Mouse (Mus musculus) cerebellum, adult 18-20 months (tissue): ENCODE results near the gene Mdm2.

Experiments used
- DNase-seq, 2 experiments: peaks; one replicate each; pipeline ENCODE4 v3.0.0; 2021

Gene Mdm2

DNA sequence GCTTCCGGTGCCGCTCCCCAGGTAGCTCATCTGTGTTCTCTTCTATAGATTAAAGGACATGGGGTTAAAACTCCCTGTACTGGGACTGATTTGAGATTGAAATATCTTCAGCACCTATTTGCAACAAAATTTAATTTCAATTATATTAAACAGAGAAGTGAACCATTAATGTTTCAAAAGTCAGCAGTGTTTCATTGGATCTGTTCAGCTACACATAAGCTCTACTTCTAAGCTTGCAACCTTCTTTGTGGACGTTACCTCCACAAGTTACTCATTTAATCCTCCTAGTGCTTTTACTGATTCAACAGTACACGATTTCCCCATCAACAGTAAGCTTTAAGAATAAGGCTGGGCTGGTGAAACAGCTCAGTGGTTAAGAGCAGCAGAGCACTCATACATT lies 15.5 kb downstream of the Mdm2 start:
- no peak for DNase-seq

GRCm38 (mm10) chr10:117694255-117694953 lies 16.2 kb downstream of the Mdm2 start:
- DNase-seq: no peak

DNA sequence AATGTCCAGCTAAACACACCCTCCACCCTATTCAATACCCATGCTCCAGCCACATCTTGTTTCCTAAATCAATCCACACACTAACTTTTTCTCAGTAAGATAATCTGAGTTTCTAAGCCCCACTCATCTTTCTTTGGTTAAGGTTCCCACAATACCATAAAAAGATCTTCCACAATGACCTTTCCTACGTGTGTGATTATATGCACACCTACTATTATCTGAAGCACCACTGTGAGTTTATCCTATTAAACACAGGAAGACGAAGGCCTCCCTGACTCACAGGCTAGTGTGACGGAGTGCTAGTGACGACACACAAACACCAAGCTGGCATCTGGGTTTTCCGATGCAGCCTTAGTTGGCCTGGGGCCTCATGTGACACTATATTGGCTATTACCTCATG lies 17.6 kb downstream of the Mdm2 start:
- DNase-seq: no peak

- DNase-seq: no peak
Measured at GRCm38 (mm10) chr10:117692173-117692572, 18.4 kb downstream of the Mdm2 start.

DNA sequence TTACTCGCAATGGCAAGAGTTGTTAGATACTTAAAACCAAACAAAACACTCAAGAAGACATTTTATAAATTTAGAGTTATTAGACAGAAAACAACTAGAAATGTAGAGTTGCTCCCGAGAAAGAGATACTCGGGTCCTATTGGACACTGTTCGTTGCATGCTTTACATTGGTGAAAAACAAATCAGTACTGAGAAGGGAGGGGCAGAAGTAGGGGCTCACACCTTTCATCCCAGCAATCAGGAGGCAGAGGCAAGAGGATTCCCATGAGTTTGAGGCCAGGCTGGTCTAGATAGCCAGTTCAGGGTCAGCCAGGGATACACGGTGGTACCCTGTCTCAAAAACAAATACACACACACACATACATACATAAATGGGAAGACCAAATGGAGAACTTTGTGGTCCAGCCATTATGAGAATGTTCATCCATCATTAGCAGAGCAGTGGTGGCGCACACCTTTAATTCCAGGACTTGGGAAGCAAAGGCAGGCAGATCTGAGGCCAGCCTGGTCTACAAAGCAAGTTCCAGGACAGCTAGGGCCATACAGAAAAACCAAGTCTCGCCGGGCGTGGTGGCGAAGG lies 19.1 kb downstream of the Mdm2 start:
- DNase-seq: no peak

- DNase-seq: no peak
Measured at GRCm38 (mm10) chr10:117690770-117691296, 19.7 kb downstream of the Mdm2 start.

GRCm38 (mm10) chr10:117690101-117690352 lies 20.5 kb downstream of the Mdm2 start:
- no peak for DNase-seq

- DNase-seq: no peak
Measured at GRCm38 (mm10) chr10:117689297-117690100, 21.1 kb downstream of the Mdm2 start.

DNA sequence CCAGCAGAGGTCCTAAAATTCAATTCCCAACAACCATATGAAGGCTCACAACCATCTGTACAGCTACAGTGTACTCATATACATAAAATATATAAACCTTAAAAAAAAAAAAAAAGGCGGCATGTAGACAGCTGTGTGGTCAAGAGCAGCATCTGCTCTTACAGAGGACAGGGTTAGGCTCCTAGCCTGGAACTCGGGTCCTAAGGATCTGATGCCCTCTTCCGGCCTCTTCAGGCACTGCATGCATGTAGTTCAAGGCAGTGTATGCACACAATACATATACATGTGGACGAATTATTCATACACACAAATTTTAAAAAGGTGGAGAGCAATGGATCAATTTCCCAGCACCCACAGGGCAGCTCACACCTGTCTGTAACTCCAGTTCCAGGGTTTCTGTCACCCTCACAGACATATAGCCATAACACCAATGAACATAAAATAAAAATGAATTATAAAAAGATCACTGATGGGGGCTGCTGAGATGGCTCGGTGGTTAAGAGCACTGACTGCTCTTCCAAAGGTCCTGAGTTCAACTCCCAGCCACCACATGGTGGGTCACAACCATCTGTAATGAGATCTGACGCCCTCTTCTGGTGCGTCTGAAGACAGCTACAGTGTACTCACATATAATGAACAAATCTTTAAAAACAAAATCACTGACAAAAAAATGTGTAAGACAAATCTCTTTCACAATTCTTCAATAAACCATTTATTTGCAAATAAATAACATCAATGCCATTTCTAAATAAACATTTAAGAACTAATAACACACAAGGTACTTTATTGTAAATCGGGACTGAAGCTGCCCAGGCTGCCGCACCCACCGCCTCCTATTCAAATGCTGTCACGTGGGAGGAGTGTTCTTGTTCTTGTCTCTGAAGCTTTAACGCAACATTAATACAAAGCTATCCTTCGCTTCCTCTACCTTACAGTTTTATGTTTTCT lies 22.1 kb downstream of the Mdm2 start:
- DNase-seq: no peak

DNA sequence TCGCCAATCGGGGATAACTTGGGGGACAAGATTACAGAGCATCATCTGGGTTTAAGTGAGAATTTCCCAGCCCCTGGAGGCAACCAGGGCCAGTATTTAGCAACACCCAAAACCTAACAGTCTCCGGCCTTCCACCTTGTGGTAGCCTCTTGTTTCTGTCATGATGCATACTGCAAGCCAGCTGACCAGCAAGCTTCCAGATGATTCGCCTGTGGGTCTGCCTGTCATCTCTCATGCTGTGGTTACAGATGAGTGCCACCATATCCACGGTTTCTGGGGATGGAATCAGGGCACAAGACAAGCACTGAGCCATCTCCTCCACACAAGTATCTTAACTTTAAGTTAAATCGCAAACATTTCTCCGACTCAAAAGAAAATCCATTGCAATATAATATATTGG lies 23.0 kb downstream of the Mdm2 start:
- no peak for DNase-seq

DNA sequence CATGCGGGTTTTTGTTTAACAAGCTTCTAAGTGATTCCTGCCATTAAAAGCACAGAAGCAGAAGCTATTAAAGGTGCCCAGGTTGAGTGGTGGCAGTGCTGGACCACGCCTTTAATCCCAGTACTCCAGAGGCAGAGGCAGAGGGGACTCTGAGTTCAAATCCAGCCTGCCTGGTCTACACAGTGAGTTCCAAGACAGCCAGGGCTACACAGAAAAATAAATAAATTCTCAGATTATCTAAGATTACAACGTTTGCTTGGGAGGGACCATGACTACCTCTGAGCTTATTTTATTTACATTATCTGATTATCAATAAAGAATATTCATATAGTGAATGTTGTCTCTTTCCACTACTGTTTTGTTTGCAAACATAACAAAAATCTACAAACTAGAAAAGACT lies 23.5 kb downstream of the Mdm2 start:
- no peak for DNase-seq

DNA sequence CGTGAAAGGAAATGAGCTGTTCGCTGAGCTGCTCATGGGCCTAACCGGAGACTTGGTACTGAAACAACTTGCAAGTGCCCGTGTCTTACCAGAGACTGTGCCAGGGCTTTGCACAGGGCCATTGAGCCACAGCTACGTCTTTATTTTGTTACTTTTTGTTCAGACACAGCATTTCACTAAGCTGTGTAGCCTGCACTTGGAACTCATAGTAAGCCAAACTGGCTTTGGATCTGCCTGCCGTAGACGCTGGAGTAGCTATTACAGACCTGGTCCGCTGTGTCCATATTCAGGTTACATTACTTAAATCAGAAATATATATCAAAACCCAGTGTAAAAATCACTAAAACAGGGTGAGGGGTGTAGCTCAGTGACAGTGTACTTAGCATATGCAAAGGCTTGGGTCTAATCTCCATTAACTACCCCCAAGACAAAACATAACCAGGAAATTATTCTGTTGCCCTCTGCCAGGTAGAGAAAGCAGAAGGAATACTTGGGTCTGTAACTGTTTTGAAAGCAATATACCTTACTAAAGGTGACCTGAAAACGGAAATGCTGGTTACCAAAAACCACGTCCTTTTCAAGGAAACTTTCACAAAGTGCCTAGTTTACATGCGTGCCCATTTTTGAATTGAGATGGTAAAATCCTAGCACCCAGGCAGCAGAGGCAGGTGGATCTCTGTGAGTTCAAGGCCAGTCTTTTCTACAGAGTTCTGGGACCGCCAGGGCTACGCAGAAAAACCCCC lies 24.5 kb downstream of the Mdm2 start:
- DNase-seq: no peak

DNA sequence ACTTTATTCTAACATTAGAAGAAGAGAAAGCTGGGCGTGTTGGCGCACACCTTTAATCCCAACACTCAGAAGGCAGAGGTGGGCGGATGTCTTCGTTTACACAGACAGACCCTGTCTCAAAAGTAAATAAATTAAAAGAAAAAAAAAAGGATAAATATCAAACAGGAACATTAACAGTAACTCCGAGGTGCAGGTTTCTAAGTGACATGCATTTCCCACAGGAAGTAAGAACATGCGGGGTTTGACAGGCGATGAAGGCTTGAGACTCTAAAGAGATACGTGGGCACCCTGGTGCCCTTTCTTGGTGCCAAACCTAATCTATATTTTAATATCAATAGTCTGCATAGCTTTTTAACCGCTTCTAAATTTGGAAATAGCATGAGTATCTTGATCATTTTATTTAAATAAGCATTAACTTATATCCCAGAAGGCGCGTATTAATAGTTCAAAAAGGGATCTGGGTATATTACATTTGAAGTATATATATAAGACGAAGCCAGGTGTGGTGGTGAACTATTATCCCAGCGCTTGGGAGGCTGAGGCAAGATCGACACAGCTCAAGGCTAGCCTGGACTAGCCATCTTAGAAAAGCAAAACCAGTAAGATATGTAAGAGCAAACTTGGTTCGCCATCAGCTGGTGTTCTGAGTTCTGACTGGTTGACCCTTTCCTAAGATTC lies 25.2 kb downstream of the Mdm2 start:
- no peak for DNase-seq

DNA sequence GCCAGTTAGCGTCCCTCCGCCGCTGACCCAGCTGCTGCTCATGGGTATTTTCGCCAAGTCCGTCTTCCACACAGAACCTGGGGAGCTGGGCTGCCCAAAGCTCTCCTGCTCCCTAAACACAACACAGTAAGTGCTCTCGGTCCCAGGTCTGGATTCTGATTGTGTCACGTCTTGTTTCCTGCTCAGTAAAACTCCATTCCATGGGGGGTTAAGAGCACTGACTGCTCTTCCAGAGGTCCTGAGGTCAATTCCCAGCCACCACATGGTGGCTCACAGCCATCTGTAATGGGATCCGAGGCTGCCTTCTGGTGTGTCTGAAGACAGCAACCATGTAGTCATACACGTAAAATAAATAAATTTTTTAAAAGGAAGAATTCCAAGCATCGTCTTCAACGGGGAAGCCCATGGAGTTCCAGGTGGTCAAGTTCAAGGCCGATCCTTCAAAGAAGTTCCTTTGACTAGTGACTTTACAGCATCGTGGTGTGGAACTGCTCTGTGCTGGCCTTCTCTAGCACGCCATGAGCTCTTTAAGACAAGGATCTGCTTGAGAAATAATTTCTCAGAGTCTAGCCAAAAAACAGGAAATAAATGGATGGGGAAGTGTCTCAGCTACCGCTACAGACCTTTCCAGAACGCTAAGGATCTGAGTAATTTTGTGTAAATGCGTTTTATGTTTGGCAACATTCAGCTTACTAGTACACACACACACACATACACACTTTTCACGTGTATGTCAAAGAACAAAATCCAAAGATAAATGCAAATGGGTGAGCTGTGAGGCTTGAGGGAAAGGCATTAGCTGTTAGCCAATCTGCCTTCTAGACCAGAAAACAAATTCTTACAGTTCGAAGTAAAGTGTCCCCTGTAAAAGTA lies 26.0 kb downstream of the Mdm2 start:
- DNase-seq: no peak

- DNase-seq: no peak
Measured at GRCm38 (mm10) chr10:117683734-117684037, 26.9 kb downstream of the Mdm2 start.

DNA sequence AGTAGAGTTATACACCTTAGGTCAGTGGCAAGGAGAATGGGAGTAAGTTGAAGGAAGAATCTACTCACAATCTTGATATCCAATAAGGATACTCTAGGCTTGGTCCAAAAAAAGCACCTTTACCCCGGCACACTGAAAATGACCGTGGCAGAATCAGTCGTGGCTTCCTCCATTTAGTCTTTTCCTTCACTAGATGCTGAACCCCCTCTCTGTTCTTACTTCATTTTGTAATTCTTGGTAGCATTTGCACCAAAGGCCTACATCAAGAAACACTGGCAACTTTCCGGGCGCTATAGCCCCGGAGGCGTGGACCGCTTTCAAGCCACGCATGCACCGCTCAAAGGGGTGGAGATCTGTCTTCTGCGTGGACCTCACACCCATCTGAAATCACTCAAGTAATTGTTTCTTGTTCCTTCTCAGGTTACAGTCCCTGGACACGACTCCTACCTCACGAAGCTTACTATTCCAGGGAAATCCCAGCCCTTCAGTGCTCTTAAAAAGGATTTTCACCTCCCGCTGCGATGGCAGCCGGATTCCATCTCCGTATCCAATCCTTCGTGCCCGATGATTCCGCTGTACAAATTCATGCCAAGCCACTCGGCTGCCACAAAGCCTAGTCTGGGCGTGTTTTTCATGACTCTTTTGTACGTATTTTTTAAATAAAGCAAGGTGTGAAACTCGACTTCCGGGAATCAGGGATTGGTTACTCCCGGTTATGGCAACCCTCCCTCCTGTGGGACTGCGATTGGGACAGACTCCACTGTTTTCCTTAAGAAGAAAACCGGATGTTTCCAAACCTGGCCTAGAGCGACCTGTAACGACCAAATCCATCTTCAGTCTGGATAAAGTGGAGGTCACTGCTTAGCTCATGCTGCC lies 27.5 kb downstream of the Mdm2 start:
- no peak for DNase-seq

GRCm38 (mm10) chr10:117681999-117682857 lies 28.3 kb downstream of the Mdm2 start:
- peak; percentile 47 to 50 for DNase-seq

DNA sequence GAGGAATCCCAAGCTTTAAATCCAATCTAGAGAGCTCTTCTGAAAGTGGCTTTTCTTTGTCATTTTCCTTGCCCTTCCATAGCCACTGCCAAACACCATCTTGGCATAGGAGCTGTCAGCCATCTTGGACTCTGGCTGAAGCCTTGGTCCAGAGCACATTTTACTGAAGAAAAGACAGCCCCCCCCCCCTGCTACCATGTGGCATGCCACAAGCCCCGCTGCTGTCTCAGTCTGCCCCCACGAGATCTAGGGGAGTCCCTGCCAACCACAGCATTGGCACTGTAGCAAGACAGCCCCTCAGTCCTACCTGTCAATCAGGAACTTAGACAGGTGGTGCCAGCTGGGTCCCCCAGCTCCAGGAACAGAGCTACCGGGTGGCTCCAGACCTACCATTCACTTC lies 29.0 kb downstream of the Mdm2 start:
- no peak for DNase-seq
